Mouse (Mus musculus) layer of hippocampus, postnatal 25 days (tissue): Measurements from ENCODE around the gene Cdc14b. TPM values are rescaled to one million over a fixed set of nuclear protein-coding genes. Genes with fewer than 3 reads are reported as not detected.

Experiments used
- DNase-seq, 2 experiments: peaks; one replicate each; pipeline ENCODE4 v3.0.0; 2022; ENCODE audit warnings: mixed read lengths in 2 of 2, low spot score in 1 of 2; ENCODE audit errors: extremely low spot score in 1 of 2
- total RNA-seq, 2 experiments: library from RNA; stranded (reverse); gene quantifications; 2 replicates each; pipeline ENCODE4 v1.2.3; 2021

Gene Cdc14b
- 1 to 10 TPM; 6.9 to 7.2 TPM for total RNA-seq

- peak; percentile 36 to 49 for DNase-seq
Observed at GRCm38 (mm10) chr13:64274879-64275753, at the start of gene Cdc14b. Gene Cdc14b (minus strand): TSS chr13:64275290.

- DNase-seq = no peak
Observed at GRCm38 (mm10) chr13:64322561-64323281, 47.6 kb upstream of the Cdc14b start.

GRCm38 (mm10) chr13:64320334-64320733 is 45.2 kb upstream of the Cdc14b start:
- no peak for DNase-seq

GRCm38 (mm10) chr13:64319782-64320181 is 44.7 kb upstream of the Cdc14b start:
- DNase-seq = no peak

- no peak for DNase-seq
Observed at GRCm38 (mm10) chr13:64318355-64318754, 43.3 kb upstream of the Cdc14b start.

GRCm38 (mm10) chr13:64315483-64316050 is 40.5 kb upstream of the Cdc14b start:
- no peak for DNase-seq

DNA sequence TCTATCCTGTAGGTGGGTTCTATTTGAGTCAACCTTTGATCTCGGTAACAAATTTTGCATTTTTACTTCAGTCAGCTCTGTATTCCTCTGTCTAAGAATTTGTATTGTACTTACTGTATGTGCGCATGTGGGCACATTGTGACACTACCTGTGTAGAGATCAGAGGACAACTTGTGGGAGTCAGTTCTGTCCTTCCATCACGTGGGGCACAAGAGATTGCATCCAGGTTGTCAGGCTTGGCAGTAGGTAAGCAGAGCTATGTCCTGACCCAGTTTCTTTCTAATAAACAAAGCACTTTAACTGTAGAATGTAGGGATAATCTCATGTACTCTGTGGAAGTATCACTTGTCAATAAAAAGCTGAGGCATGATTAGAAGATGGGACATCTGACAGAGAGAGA is 39.0 kb upstream of the Cdc14b start:
- DNase-seq = no peak

DNA sequence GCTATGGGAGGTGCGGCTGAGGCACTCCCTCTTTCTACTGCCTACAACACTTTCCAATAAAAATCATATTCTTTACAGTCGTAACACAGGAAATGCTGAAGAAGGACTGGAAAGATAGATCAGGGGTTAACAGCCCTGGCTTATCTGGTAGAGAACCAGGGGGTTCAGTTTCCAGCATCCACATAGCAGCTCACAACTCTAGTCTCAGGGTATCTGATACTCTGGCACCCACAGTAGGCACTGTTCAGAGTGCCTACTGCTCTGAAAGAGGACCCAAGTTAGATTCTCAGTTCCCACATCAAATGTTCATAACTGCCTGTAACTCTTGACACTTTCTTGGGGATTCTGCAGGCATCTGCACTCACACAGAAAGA is 37.8 kb upstream of the Cdc14b start:
- DNase-seq = no peak

- DNase-seq = peak; percentile 76 to 80
Observed at GRCm38 (mm10) chr13:64312024-64312915, 37.2 kb upstream of the Cdc14b start, which contains the start of gene Aaed1. Gene Aaed1 (minus strand): TSS chr13:64312710.

- DNase-seq = no peak
Observed at GRCm38 (mm10) chr13:64311266-64311665, 36.2 kb upstream of the Cdc14b start.

- no peak for DNase-seq
Observed at GRCm38 (mm10) chr13:64310585-64310984, 35.5 kb upstream of the Cdc14b start.

GRCm38 (mm10) chr13:64309842-64310241 is 34.8 kb upstream of the Cdc14b start:
- DNase-seq = no peak

DNA sequence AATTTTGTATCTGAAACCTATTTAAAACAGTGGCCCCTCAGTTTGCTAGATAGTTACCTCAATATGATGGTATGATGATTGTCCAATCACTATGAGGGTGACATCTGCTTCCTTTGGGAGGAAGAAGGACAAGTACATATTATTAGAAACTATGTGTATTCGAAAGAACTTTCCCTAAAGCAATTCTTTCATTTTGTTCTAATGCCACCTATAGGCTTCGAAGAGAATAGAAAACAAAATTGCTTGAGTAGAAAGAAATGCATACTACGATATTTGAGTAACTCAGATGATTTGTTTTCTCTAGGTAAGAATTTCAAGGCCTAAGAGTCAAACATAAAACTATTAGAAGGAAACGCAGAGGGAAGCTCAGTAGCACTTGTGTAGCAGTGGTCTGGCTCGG is 33.9 kb upstream of the Cdc14b start:
- DNase-seq = no peak

- DNase-seq = no peak
Observed at GRCm38 (mm10) chr13:64307508-64307907, 32.4 kb upstream of the Cdc14b start.

GRCm38 (mm10) chr13:64306078-64306477 is 31.0 kb upstream of the Cdc14b start:
- peak in 1 of 2 experiments; percentile 65 for DNase-seq

DNA sequence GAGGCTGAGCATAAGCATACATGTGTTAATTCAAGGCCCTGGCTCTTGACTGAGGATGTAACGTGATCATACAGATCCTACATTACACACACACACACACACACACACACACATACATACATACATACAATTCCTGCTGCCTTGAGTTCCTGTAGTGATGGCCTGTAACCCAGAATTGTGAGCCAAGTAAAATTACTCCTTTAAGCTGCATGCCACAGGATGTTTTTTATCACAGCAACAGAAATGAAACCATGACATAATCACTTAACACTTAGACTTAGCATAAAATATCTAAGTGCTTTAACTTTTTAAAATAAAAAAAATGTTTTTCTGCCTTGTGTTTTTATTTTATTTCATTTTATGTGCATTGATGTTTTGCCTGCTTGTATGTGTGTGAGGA is 24.0 kb upstream of the Cdc14b start:
- no peak for DNase-seq

GRCm38 (mm10) chr13:64286791-64287190 is 11.7 kb upstream of the Cdc14b start:
- no peak for DNase-seq

- DNase-seq = no peak
Observed at GRCm38 (mm10) chr13:64286321-64286720, 11.2 kb upstream of the Cdc14b start.

- DNase-seq = no peak
Observed at GRCm38 (mm10) chr13:64284676-64285075, 9.6 kb upstream of the Cdc14b start.

- DNase-seq = no peak
Observed at GRCm38 (mm10) chr13:64280940-64281339, 5.8 kb upstream of the Cdc14b start.
